Mouse (Mus musculus): Measurements from ENCODE around the gene Sox2. TPM values are rescaled to one million over a fixed set of nuclear protein-coding genes. Genes with fewer than 3 reads are reported as not detected.

Gene Sox2
- polyA plus RNA-seq, 2 experiments = 0.21 to 1.3 TPM

- Histone ChIP-seq H3K27ac (replicated peaks; ENCODE audit: low read depth, low read length) (no peak overlapping the region), H3K4me3 (replicated peaks; ENCODE audit: low read length) (no peak overlapping the region), H3K4me2 (replicated peaks; ENCODE audit: low read depth, low read length, severe bottlenecking) (no peak overlapping the region), H3K36me3 (ENCODE audit: control insufficient read depth, insufficient read depth, low read length) (no peaks in the 10 kb centered on the region), H3K9me3 (ENCODE audit: control insufficient read depth, low read length) (no peaks in the 10 kb centered on the region), H3K4me1 (ENCODE audit: control insufficient read depth, insufficient read depth, low read length) (peaks cover 4% of the 10 kb centered on the region; the same call in 1 of the 2 replicates), H3K9ac (ENCODE audit: low read depth, low read length, severe bottlenecking) (no peak overlapping the region), H3K27me3 (ENCODE audit: control insufficient read depth, insufficient read depth, low read length) (peaks cover 97% of the 10 kb centered on the region)
- no peak for ATAC-seq (ENCODE audit: low FRiP score, low read depth)
- 4% methylated on average over 15 of the region's 15 CpGs for WGBS
- DNase-seq (ENCODE audit: low spot score) = no peak
- TF ChIP-seq POLR2A (IDR thresholded peaks at IDR 0.05; ENCODE audit: borderline replicate concordance, extremely low read depth, insufficient read depth, insufficient read length) = no peak
Measured at GRCm38 (mm10) chr3:34662008-34662711, 12.0 kb downstream of the Sox2 start.

GRCm38 (mm10) chr3:34662712-34663655 lies 12.8 kb downstream of the Sox2 start:
- Histone ChIP-seq H3K27me3 (ENCODE audit: control insufficient read depth, insufficient read depth, low read length) (peaks cover 97% of the 10 kb centered on the region), H3K9ac (ENCODE audit: low read depth, low read length, severe bottlenecking) (no peak overlapping the region), H3K4me2 (replicated peaks; ENCODE audit: low read depth, low read length, severe bottlenecking) (peak overlapping the region; percentile 45; the same call in 1 of the 2 replicates), H3K9me3 (ENCODE audit: control insufficient read depth, low read length) (no peaks in the 10 kb centered on the region), H3K4me3 (replicated peaks; ENCODE audit: low read length) (peak overlapping the region; percentile 14), H3K27ac (replicated peaks; ENCODE audit: low read depth, low read length) (no peak overlapping the region), H3K4me1 (ENCODE audit: control insufficient read depth, insufficient read depth, low read length) (peaks cover 4% of the 10 kb centered on the region; the same call in 1 of the 2 replicates), H3K36me3 (ENCODE audit: control insufficient read depth, insufficient read depth, low read length) (no peaks in the 10 kb centered on the region)
- DNase-seq (ENCODE audit: low spot score) (no peak), ATAC-seq (ENCODE audit: low FRiP score, low read depth) (no peak)
- TF ChIP-seq POLR2A (IDR thresholded peaks at IDR 0.05; ENCODE audit: borderline replicate concordance, extremely low read depth, insufficient read depth, insufficient read length) = no peak
- under 1% methylated on average over 53 of the region's 53 CpGs for WGBS

DNA sequence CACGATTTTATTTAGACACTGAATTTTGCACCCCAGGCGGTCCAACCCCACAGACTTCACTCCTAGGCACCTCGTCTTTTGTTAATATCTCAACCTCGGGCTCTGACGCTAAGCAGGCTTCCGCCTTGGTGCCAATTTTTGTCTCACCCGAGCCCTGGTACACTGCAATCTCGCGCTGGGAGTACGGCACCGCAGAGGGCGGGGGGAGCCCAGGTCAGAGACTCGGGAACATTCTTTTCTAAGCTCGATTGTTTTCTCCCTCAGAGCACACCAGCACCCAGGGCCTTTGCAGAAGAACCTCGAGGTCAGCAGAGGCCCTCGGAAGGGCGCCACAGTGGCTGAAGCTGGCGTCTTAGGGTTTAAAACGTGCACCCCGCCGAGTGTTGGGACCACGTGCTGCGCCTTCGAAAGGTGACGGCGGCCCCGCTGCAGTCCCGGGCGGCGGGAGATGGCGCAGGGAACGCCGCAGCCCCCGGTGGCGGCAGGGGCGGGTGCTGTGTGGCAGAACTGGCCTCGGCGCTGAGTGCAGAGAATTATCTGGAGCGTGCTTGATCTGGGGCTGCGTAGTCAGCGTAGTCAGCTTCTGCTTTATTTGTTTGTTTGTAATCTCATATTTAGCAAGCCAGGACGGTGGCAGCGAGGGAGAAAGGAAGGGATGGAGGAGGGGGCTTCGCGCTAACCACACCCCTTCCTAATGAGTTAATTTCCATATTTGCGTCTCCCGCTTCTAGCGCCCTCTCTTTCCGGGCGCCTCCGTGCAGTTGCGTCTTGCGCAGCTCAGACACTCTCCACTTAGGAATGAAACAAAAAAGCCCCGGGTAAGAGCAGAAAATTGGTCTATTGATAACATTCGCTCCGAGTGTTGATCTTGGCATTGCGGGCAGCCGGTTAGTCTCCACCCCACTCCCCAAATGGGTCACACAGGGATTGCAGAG lies 13.8 kb downstream of the Sox2 start:
- ATAC-seq (ENCODE audit: low FRiP score, low read depth) (no peak), DNase-seq (ENCODE audit: low spot score) (no peak)
- H3K27ac ChIP-seq (replicated peaks; ENCODE audit: low read depth, low read length) = no peak overlapping the region
- peak overlapping the region; percentile 14 for H3K4me3 ChIP-seq (replicated peaks; ENCODE audit: low read length)
- no peak for TF ChIP-seq POLR2A (IDR thresholded peaks at IDR 0.05; ENCODE audit: borderline replicate concordance, extremely low read depth, insufficient read depth, insufficient read length)
- WGBS = under 1% methylated on average over 58 of the region's 58 CpGs
- no peak overlapping the region for H3K9ac ChIP-seq (ENCODE audit: low read depth, low read length, severe bottlenecking)
- H3K9me3 ChIP-seq (ENCODE audit: control insufficient read depth, low read length) = no peaks in the 10 kb centered on the region
- peak overlapping the region; percentile 45 for H3K4me2 ChIP-seq (replicated peaks; ENCODE audit: low read depth, low read length, severe bottlenecking)
- H3K36me3 ChIP-seq (ENCODE audit: control insufficient read depth, insufficient read depth, low read length) = no peaks in the 10 kb centered on the region
- peaks cover 97% of the 10 kb centered on the region for H3K27me3 ChIP-seq (ENCODE audit: control insufficient read depth, insufficient read depth, low read length)
- peaks cover 4% of the 10 kb centered on the region; the same call in 1 of the 2 replicates for H3K4me1 ChIP-seq (ENCODE audit: control insufficient read depth, insufficient read depth, low read length)

DNA sequence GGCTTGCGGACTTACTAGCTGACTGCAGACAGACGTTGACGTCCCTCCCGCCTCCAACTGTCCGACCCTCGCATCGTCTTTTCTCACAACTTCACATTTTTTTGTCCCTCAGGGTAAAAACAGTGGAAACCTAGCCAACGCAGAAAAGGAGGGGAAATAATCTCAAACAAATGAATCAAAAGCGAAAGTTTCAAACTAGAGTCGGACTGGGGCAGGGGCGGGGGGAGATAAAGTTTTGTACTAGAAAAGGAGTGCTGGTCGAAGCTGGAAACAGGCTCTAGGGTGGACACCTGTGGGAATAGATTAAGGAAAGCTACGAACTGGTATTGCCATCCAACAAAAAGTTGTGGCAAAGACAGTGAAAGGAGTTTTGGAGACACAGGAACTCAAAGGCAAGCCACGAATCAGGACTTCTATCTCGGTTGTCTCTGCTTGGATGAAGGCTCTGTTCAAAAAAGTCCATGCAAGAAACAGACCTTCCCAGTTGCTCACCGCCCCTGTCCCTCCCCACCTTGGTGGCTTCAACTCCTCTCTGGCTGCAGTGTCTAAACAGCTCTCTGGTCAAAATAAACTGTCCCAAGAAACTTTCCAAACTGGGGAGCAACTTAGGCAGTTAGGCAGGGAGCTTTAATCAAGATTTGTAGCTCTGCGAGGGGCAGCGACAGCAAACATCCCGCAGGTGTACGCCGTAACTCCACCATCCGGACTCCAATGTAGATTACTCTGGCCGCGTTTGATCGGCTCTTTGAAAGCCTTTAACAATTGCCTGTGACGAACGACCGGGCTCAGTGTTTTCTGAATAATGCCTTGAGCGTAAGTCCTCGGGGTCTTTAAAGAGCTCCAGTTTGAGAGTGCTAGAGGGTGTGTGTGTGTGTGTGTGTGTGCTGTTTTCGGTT lies 14.7 kb downstream of the Sox2 start:
- peaks cover 97% of the 10 kb centered on the region for H3K27me3 ChIP-seq (ENCODE audit: control insufficient read depth, insufficient read depth, low read length)
- H3K9me3 ChIP-seq (ENCODE audit: control insufficient read depth, low read length) = no peaks in the 10 kb centered on the region
- no peak for ATAC-seq (ENCODE audit: low FRiP score, low read depth)
- DNase-seq (ENCODE audit: low spot score) = no peak
- TF ChIP-seq POLR2A (IDR thresholded peaks at IDR 0.05; ENCODE audit: borderline replicate concordance, extremely low read depth, insufficient read depth, insufficient read length) = no peak
- H3K4me2 ChIP-seq (replicated peaks; ENCODE audit: low read depth, low read length, severe bottlenecking) = peak overlapping the region; percentile 45
- H3K9ac ChIP-seq (ENCODE audit: low read depth, low read length, severe bottlenecking) = no peak overlapping the region
- H3K4me3 ChIP-seq (replicated peaks; ENCODE audit: low read length) = peak overlapping the region; percentile 14
- no peaks in the 10 kb centered on the region for H3K36me3 ChIP-seq (ENCODE audit: control insufficient read depth, insufficient read depth, low read length)
- peaks cover 4% of the 10 kb centered on the region; the same call in 1 of the 2 replicates for H3K4me1 ChIP-seq (ENCODE audit: control insufficient read depth, insufficient read depth, low read length)
- 2% methylated on average over 31 of the region's 31 CpGs for WGBS
- no peak overlapping the region for H3K27ac ChIP-seq (replicated peaks; ENCODE audit: low read depth, low read length)
